Mouse (Mus musculus): Measurements from ENCODE around the gene Tmem214. TPM values are rescaled to one million over a fixed set of nuclear protein-coding genes. Genes with fewer than 3 reads are reported as not detected.

Tmem214 gene
- polyA plus RNA-seq, 1 experiment = 81.3 TPM

DNA sequence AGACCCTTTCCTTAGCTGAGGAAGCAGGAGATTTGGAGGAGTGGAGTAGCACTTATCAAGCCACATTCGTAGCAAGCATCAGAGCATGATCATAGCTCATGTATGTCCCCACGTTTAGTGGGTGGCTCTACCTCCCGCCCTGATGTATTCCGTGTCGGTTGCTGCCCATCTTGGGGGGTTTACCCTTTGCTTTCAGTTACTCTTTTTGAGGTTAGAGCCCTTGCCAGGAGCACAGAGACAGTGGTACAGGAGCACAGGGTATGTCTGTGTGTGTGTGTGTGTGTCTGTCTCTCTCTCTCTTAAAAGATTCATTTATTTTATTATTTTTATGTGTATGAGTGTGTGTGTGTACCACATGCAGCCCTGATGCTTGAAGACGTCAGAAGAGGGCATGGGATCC is 55.3 kb downstream of the Tmem214 start:
- Histone ChIP-seq H3K27me3 (replicated peaks; ENCODE audit: control insufficient read depth, insufficient read depth, low read length) (no peaks in the 10 kb centered on the region), H3K27ac (ENCODE audit: insufficient read depth, low read depth, low read length) (no peak overlapping the region), H3K4me3 (ENCODE audit: insufficient read depth, low read depth, low read length) (peak overlapping the region; percentile 96), H3K36me3 (ENCODE audit: control insufficient read depth, insufficient read depth, low read length) (no peaks in the 10 kb centered on the region), H3K4me1 (ENCODE audit: control insufficient read depth, insufficient read depth, low read length) (peaks cover 12% of the 10 kb centered on the region; the same call in 1 of the 2 replicates)
- TF ChIP-seq CTCF (conservative IDR thresholded peaks at IDR 0.05; ENCODE audit: insufficient read depth, insufficient read length, low read depth, low read length) (no peak), POLR2A (IDR thresholded peaks at IDR 0.05; ENCODE audit: low read depth, low read length) (no peak)
- 55% methylated on average over 6 of the region's 6 CpGs for whole genome bisulfite sequencing
- DNase-seq = no peak

DNA sequence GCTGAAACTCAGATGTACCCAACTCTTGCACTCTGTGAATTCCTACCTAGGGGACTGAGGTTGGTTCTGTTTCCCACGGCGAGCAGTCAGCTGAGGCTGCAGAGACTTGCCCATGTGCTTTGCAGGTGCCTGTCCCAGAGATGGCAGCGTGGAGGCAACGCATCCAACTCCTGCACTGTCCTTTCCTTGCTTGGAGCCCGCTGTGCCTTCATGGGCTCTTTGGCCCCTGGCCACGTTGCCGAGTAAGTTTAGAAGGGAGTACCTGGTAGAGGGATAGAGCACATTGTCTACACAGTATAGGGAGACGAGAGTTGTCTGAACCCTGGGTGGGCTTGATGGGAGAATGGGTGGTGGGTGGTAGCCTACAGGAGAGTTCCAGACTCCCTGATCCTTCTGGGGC is 56.8 kb downstream of the Tmem214 start:
- no peak overlapping the region for H3K4me3 ChIP-seq (ENCODE audit: insufficient read depth, low read depth, low read length)
- peak overlapping the region; percentile 55 for H3K27ac ChIP-seq (ENCODE audit: insufficient read depth, low read depth, low read length)
- no peaks in the 10 kb centered on the region for H3K36me3 ChIP-seq (ENCODE audit: control insufficient read depth, insufficient read depth, low read length)
- 60% methylated on average over 8 of the region's 8 CpGs for WGBS
- DNase-seq = no peak
- peaks cover 12% of the 10 kb centered on the region; the same call in 1 of the 2 replicates for H3K4me1 ChIP-seq (ENCODE audit: control insufficient read depth, insufficient read depth, low read length)
- no peak for TF ChIP-seq POLR2A (IDR thresholded peaks at IDR 0.05; ENCODE audit: low read depth, low read length)
- no peak for TF ChIP-seq CTCF (conservative IDR thresholded peaks at IDR 0.05; ENCODE audit: insufficient read depth, insufficient read length, low read depth, low read length)
- H3K27me3 ChIP-seq (replicated peaks; ENCODE audit: control insufficient read depth, insufficient read depth, low read length) = no peaks in the 10 kb centered on the region

DNA sequence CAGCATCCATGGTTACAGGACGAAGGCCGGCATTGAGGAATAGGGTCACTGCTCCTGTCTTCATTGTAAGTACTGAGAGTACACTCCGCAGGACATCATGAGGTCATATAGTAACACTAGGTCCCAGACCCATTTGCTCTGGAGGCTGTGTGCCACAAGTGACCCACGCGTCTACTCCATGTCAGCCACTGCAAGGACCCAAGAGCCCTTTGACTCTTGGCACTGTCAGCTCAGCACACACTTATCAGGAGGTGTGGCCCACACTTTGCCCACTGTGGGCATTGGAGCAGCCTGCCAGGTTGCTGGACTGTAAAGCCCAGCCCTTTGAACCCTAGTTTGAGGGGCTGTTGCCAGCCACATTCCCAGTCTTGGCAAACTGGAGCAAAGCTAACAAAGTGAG is 57.4 kb downstream of the Tmem214 start:
- peaks cover 12% of the 10 kb centered on the region; the same call in 1 of the 2 replicates for H3K4me1 ChIP-seq (ENCODE audit: control insufficient read depth, insufficient read depth, low read length)
- H3K27me3 ChIP-seq (replicated peaks; ENCODE audit: control insufficient read depth, insufficient read depth, low read length) = no peaks in the 10 kb centered on the region
- WGBS = 58% methylated on average over 5 of the region's 5 CpGs
- TF ChIP-seq POLR2A (IDR thresholded peaks at IDR 0.05; ENCODE audit: low read depth, low read length) = no peak
- TF ChIP-seq CTCF (conservative IDR thresholded peaks at IDR 0.05; ENCODE audit: insufficient read depth, insufficient read length, low read depth, low read length) = no peak
- H3K27ac ChIP-seq (ENCODE audit: insufficient read depth, low read depth, low read length) = peak overlapping the region; percentile 55
- DNase-seq = peak; percentile 95
- H3K4me3 ChIP-seq (ENCODE audit: insufficient read depth, low read depth, low read length) = no peak overlapping the region
- no peaks in the 10 kb centered on the region for H3K36me3 ChIP-seq (ENCODE audit: control insufficient read depth, insufficient read depth, low read length)

DNA sequence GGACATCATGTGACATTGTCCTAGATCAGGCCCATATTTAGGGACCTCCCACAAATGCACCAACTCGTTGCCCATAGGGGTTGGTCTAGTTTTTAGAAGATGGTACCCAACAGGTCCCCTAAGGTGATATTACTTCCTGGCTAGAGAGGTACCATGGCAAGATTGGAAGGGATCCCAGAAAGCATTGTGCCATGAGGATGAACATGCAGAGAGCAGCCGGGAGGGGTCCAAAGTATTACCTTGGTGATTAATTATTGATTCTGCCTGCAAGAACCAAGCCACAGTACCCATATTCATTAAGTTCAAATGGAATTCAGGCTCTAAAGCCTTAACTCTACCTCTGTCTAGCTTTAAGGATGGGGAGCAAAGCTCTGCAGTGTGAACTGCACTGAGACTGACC is 58.3 kb downstream of the Tmem214 start:
- 52% methylated on average over 2 of the region's 2 CpGs for WGBS
- Histone ChIP-seq H3K4me1 (ENCODE audit: control insufficient read depth, insufficient read depth, low read length) (peaks cover 8% of the 10 kb centered on the region; the same call in 1 of the 2 replicates), H3K27ac (ENCODE audit: insufficient read depth, low read depth, low read length) (peak overlapping the region; percentile 81), H3K27me3 (replicated peaks; ENCODE audit: control insufficient read depth, insufficient read depth, low read length) (no peaks in the 10 kb centered on the region), H3K4me3 (ENCODE audit: insufficient read depth, low read depth, low read length) (no peak overlapping the region), H3K36me3 (ENCODE audit: control insufficient read depth, insufficient read depth, low read length) (no peaks in the 10 kb centered on the region)
- TF ChIP-seq POLR2A (IDR thresholded peaks at IDR 0.05; ENCODE audit: low read depth, low read length) (no peak), CTCF (conservative IDR thresholded peaks at IDR 0.05; ENCODE audit: insufficient read depth, insufficient read length, low read depth, low read length) (no peak)
- DNase-seq = peak; percentile 94

DNA sequence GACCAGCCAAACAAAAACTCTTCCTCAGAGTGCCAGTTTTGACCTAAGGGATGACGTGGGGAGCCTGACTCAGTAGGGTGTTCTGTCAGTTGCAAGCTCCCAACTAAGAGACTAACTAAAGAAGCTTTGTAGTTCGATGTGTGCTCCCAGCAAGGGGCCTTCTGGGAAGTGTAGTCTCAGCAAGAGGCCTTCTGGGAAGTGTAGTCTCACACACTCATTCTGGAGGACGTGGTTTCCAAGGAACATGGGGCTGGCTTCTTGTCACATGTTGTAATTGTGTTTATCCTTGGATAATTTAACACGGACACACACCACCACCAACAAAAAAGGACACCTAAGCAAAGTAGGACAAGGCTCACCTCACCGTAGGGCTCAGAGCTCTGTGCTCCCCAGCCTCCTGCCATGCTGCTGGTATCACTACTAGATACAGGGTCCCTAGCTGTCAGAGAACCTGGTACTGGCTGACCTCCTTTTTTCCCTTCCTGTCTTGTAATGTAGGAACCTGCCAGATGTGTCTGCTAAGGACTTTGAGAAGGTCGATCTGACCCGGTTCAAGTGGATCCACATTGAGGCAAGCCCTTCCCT is 60.2 kb downstream of the Tmem214 start:
- Histone ChIP-seq H3K27ac (ENCODE audit: insufficient read depth, low read depth, low read length) (no peak overlapping the region), H3K36me3 (ENCODE audit: control insufficient read depth, insufficient read depth, low read length) (no peaks in the 10 kb centered on the region), H3K4me1 (ENCODE audit: control insufficient read depth, insufficient read depth, low read length) (peaks cover 7% of the 10 kb centered on the region; the same call in 1 of the 2 replicates), H3K4me3 (ENCODE audit: insufficient read depth, low read depth, low read length) (no peak overlapping the region), H3K27me3 (replicated peaks; ENCODE audit: control insufficient read depth, insufficient read depth, low read length) (no peaks in the 10 kb centered on the region)
- WGBS = 37% methylated on average over 7 of the region's 7 CpGs
- peak; percentile 67 for DNase-seq
- TF ChIP-seq CTCF (conservative IDR thresholded peaks at IDR 0.05; ENCODE audit: insufficient read depth, insufficient read length, low read depth, low read length) (no peak), POLR2A (IDR thresholded peaks at IDR 0.05; ENCODE audit: low read depth, low read length) (no peak)

Other genes starting within 250 kb of the Tmem214 start
- 51.2 and 70.6 TPM in 2 replicates for gene Slc35f6, start 220.1 kb upstream of the Tmem214 start, polyA plus RNA-seq (2012; rRNA removed)
- 6.3 and 6.6 TPM in 2 replicates for gene Cenpa, start 201.2 kb upstream of the Tmem214 start, polyA plus RNA-seq (2012; rRNA removed)
- 0.54 and 0.58 TPM in 2 replicates for gene Dpysl5, start 156.4 kb upstream of the Tmem214 start, polyA plus RNA-seq (2012; rRNA removed)
- 44.3 and 45.3 TPM in 2 replicates for gene Mapre3, start 53.4 kb upstream of the Tmem214 start, polyA plus RNA-seq (2012; rRNA removed)
- gene Agbl5, start 20.7 kb downstream of the Tmem214 start, polyA plus RNA-seq (2012; rRNA removed) = 22.6 and 24.1 TPM in 2 replicates
- 377 and 422 TPM in 2 replicates for gene Ost4, start 39.8 kb downstream of the Tmem214 start, polyA plus RNA-seq (2012; rRNA removed)
- 55.6 and 63.8 TPM in 2 replicates for gene Emilin1, start 45.4 kb downstream of the Tmem214 start, polyA plus RNA-seq (2012; rRNA removed)
- 1,147 and 1,266 TPM in 2 replicates for gene Khk, start 53.4 kb downstream of the Tmem214 start, polyA plus RNA-seq (2012; rRNA removed)
- gene Cgref1, start 77.6 kb downstream of the Tmem214 start, polyA plus RNA-seq (2012; rRNA removed) = 387 and 411 TPM in 2 replicates
- 346 and 372 TPM in 2 replicates for gene Preb, start 92.3 kb downstream of the Tmem214 start, polyA plus RNA-seq (2012; rRNA removed)
- 0.16 and 0.22 TPM in 2 replicates for gene Tcf23, start 100.7 kb downstream of the Tmem214 start, polyA plus RNA-seq (2012; rRNA removed)
- 295 and 320 TPM in 2 replicates for gene Atraid, start 180.3 kb downstream of the Tmem214 start, polyA plus RNA-seq (2012; rRNA removed)
- 81.5 and 121 TPM in 2 replicates for gene Slc5a6, start 180.9 kb downstream of the Tmem214 start, polyA plus RNA-seq (2012; rRNA removed)
- 12.4 and 14.2 TPM in 2 replicates for gene Cad, start 186.8 kb downstream of the Tmem214 start, polyA plus RNA-seq (2012; rRNA removed)
- gene Dnajc5g, start 238.3 kb downstream of the Tmem214 start, polyA plus RNA-seq (2012; rRNA removed) = not detected in 2 replicates
- gene Slc30a3, start 240.2 kb downstream of the Tmem214 start, polyA plus RNA-seq (2012; rRNA removed) = 0.14 and 0.24 TPM in 2 replicates
- 0.05 and 3.9 TPM in 2 replicates for gene Trim54, start 248.7 kb downstream of the Tmem214 start, polyA plus RNA-seq (2012; rRNA removed)